Mouse (Mus musculus) forebrain, embryonic 14.5 days (tissue): ENCODE data around the gene Dph1. TPM values are rescaled to one million over a fixed set of nuclear protein-coding genes. Genes with fewer than 3 reads are reported as not detected.
"Not testable (repeated sequence)": the region's sequence is repeated elsewhere in the genome, so short reads cannot be mapped to it uniquely, and the experiment has no call there.

Experiments used
- ATAC-seq: fragments of 200-750 bp; cut with Nextera tagmentation; 2 replicates; pipeline ENCODE4 v1.8.0; 2017; ENCODE audit warnings: mild to moderate bottlenecking, moderate library complexity
- DNase-seq: peaks from one replicate; pipeline ENCODE4 v3.0.0-alpha.2; 2015; ENCODE audit warnings: low spot score
- H3K27ac ChIP-seq: fragments of 300-500 bp; sonication (generic); 2 replicates; pipeline ENCODE4 v1.5.1; 2014; ENCODE audit warnings: low read depth, mild to moderate bottlenecking, control low read depth, low read length, moderate library complexity
- H3K27me3 ChIP-seq: fragments of 300-500 bp; sonication (generic); replicated peaks from 2 replicates; pipeline ENCODE4 v1.6.1; 2014; ENCODE audit warnings: low read length, control low read depth, mixed read lengths; ENCODE audit not compliant: control insufficient read depth, insufficient read depth
- H3K36me3 ChIP-seq: fragments of 300-500 bp; sonication (generic); 2 replicates; pipeline ENCODE4 v1.6.1; 2014; ENCODE audit warnings: low read length, control low read depth; ENCODE audit not compliant: control insufficient read depth, insufficient read depth
- H3K4me1 ChIP-seq: fragments of 300-500 bp; sonication (generic); 2 replicates; pipeline ENCODE4 v1.6.1; 2014; ENCODE audit warnings: antibody characterized with exemption, low read length, control low read depth; ENCODE audit not compliant: control insufficient read depth, insufficient read depth
- H3K4me2 ChIP-seq: fragments of 300-500 bp; sonication (generic); 2 replicates; pipeline ENCODE4 v1.6.1; 2014; ENCODE audit warnings: mild to moderate bottlenecking, control low read depth, low read length
- H3K4me3 ChIP-seq: fragments of 300-500 bp; sonication (generic); 2 replicates; pipeline ENCODE4 v1.5.1; 2014; ENCODE audit warnings: low read depth, low read length, control low read depth
- H3K9ac ChIP-seq: fragments of 300-500 bp; sonication (generic); 2 replicates; pipeline ENCODE4 v1.6.1; 2014; ENCODE audit warnings: mild to moderate bottlenecking, low read length, control low read depth, moderate library complexity
- H3K9me3 ChIP-seq: fragments of 300-500 bp; sonication (generic); replicated peaks from 2 replicates; pipeline ENCODE4 v1.6.1; 2016; ENCODE audit warnings: low read length, control low read depth, mixed read lengths; ENCODE audit not compliant: control insufficient read depth
- WGBS: fragments of 180-500 bp; shearing (Covaris S2); extraction: QIAGEN DNeasy Blood & Tissue Kit; methylation state at CpG from one replicate; pipeline ENCODE4 v1.1.7; 2014; 5-methylcytosine and 5-hydroxymethylcytosine counted together
- polyA plus RNA-seq: library from polyadenylated mRNA; unstranded; fragments of >200 nt; fragmentation: Nextera tagmentation; extraction: Ambion mirVana; gene quantifications from 2 replicates; pipeline ENCODE4 v1.2.1, GENCODE M21; 2014

The Dph1 gene
- polyA plus RNA-seq, 1 experiment from 2014 or later: 17.6 TPM

- no peak overlapping the region for H3K4me3 ChIP-seq
- H3K9ac ChIP-seq: no peak overlapping the region
- ATAC-seq (no peak), DNase-seq (no peak)
- 67% methylated on average over 2 of the region's 2 CpGs for whole genome bisulfite sequencing
- H3K36me3 ChIP-seq: peaks cover 14% of the 10 kb centered on the region
- H3K4me2 ChIP-seq: no peak overlapping the region
- peaks cover 4% of the 10 kb centered on the region; the same call in 1 of the 2 replicates for H3K4me1 ChIP-seq
- H3K27ac ChIP-seq: 0 out of 2 replicates have a peak overlapping the region, but pooled peaks have one; percentile 4
- no peaks in the 10 kb centered on the region for H3K9me3 ChIP-seq
- no peaks in the 10 kb centered on the region for H3K27me3 ChIP-seq
Measured at GRCm38 (mm10) chr11:75184986-75185385, 6.1 kb downstream of the Dph1 start.

- ATAC-seq (no peak), DNase-seq (no peak)
- H3K27ac ChIP-seq: 0 out of 2 replicates have a peak overlapping the region, but pooled peaks have one; percentile 4
- 86% methylated on average over 5 of the region's 5 CpGs for WGBS
- no peaks in the 10 kb centered on the region for H3K27me3 ChIP-seq
- peaks cover 14% of the 10 kb centered on the region for H3K36me3 ChIP-seq
- no peak overlapping the region for H3K4me3 ChIP-seq
- H3K4me2 ChIP-seq: no peak overlapping the region
- no peak overlapping the region for H3K9ac ChIP-seq
- H3K4me1 ChIP-seq: peaks cover 2% of the 10 kb centered on the region; the same call in 1 of the 2 replicates
- H3K9me3 ChIP-seq: no peaks in the 10 kb centered on the region
Measured at GRCm38 (mm10) chr11:75184573-75184972, 6.5 kb downstream of the Dph1 start.

GRCm38 (mm10) chr11:75183917-75184570 is 7.0 kb downstream of the Dph1 start:
- Histone ChIP-seq H3K36me3 (peaks cover 14% of the 10 kb centered on the region), H3K4me3 (no peak overlapping the region), H3K9me3 (no peaks in the 10 kb centered on the region), H3K4me2 (no peak overlapping the region), H3K4me1 (no peaks in the 10 kb centered on the region), H3K9ac (no peak overlapping the region), H3K27me3 (no peaks in the 10 kb centered on the region), H3K27ac (no peak overlapping the region)
- ATAC-seq (no peak), DNase-seq (no peak)
- WGBS: 82% methylated on average over 2 of the region's 2 CpGs

GRCm38 (mm10) chr11:75178672-75179208 is 12.3 kb downstream of the Dph1 start, which contains the start of gene Ovca2:
TSS of gene Ovca2 (minus strand) at chr11:75178835.
- peaks cover 10% of the 10 kb centered on the region for H3K4me1 ChIP-seq
- H3K4me3 ChIP-seq: peak within 1 kb of the TSS; percentile 61
- under 1% methylated on average over 33 of the region's 33 CpGs for WGBS
- peak; percentile 96 for DNase-seq
- H3K9ac ChIP-seq: peak within 1 kb of the TSS; percentile 81
- no peaks in the 10 kb centered on the region for H3K9me3 ChIP-seq
- H3K27me3 ChIP-seq: no peaks in the 10 kb centered on the region
- peak within 1 kb of the TSS; percentile 83 for H3K27ac ChIP-seq
- peak; percentile 98 for ATAC-seq
- peak within 1 kb of the TSS; percentile 74 for H3K4me2 ChIP-seq
- peaks cover 26% of the 10 kb centered on the region for H3K36me3 ChIP-seq

GRCm38 (mm10) chr11:75178011-75178410 is 13.0 kb downstream of the Dph1 start:
- H3K27ac ChIP-seq: 0 out of 2 replicates have a peak overlapping the region, but pooled peaks have one; percentile 83
- no peak for DNase-seq
- H3K4me2 ChIP-seq: peak overlapping the region; percentile 74
- 58% methylated on average over 12 of the region's 12 CpGs for WGBS
- peaks cover 20% of the 10 kb centered on the region for H3K36me3 ChIP-seq
- H3K9me3 ChIP-seq: no peaks in the 10 kb centered on the region
- peaks cover 4% of the 10 kb centered on the region for H3K27me3 ChIP-seq
- peak overlapping the region; percentile 81 for H3K9ac ChIP-seq
- H3K4me3 ChIP-seq: peak overlapping the region; percentile 61
- peaks cover 11% of the 10 kb centered on the region for H3K4me1 ChIP-seq
- no peak for ATAC-seq

- 78% methylated on average over 6 of the region's 6 CpGs for WGBS
- not testable (repeated sequence) for H3K9me3 ChIP-seq, DNase-seq, ATAC-seq, H3K4me2 ChIP-seq, H3K9ac ChIP-seq, H3K4me3 ChIP-seq, H3K27ac ChIP-seq
- H3K4me1 ChIP-seq: peaks cover 27% of the 10 kb centered on the region
- peaks cover 15% of the 10 kb centered on the region; the same call in 1 of the 2 replicates for H3K36me3 ChIP-seq
- peaks cover 36% of the 10 kb centered on the region for H3K27me3 ChIP-seq
Measured at GRCm38 (mm10) chr11:75174574-75174973, 16.5 kb downstream of the Dph1 start.

GRCm38 (mm10) chr11:75173799-75174165 is 17.3 kb downstream of the Dph1 start:
- Histone ChIP-seq H3K4me3 (peak overlapping the region; percentile 68), H3K4me2 (peak overlapping the region; percentile 77), H3K9ac (peak overlapping the region; percentile 62), H3K27ac (no peak overlapping the region), H3K9me3 (no peaks in the 10 kb centered on the region), H3K27me3 (peaks cover 44% of the 10 kb centered on the region), H3K4me1 (peaks cover 31% of the 10 kb centered on the region), H3K36me3 (peaks cover 15% of the 10 kb centered on the region; the same call in 1 of the 2 replicates)
- WGBS: 3% methylated on average over 15 of the region's 15 CpGs
- ATAC-seq (no peak), DNase-seq (no peak)

- no peaks in the 10 kb centered on the region for H3K9me3 ChIP-seq
- peak overlapping the region; percentile 77 for H3K4me2 ChIP-seq
- H3K27me3 ChIP-seq: peaks cover 49% of the 10 kb centered on the region
- H3K27ac ChIP-seq: no peak overlapping the region
- DNase-seq (peak; percentile 84), ATAC-seq (peak; percentile 62)
- peak overlapping the region; percentile 68 for H3K4me3 ChIP-seq
- WGBS: under 1% methylated on average over 54 of the region's 71 CpGs
- peaks cover 35% of the 10 kb centered on the region for H3K4me1 ChIP-seq
- H3K9ac ChIP-seq: peak overlapping the region; percentile 62
- peaks cover 15% of the 10 kb centered on the region; the same call in 1 of the 2 replicates for H3K36me3 ChIP-seq
Measured at GRCm38 (mm10) chr11:75173095-75173798, 17.8 kb downstream of the Dph1 start.
